Mouse (Mus musculus): Measurements from ENCODE around the gene Hbb-bs. TPM values are rescaled to one million over a fixed set of nuclear protein-coding genes. Genes with fewer than 3 reads are reported as not detected.
"Not testable (repeated sequence)": the region's sequence is repeated elsewhere in the genome, so short reads cannot be mapped to it uniquely, and the experiment has no call there.

Gene Hbb-bs
- polyA plus RNA-seq, 1 experiment from 2014 or later: 4,647 TPM

GRCm38 (mm10) chr7:103810296-103810695, 17.6 kb downstream of the Hbb-bs start:
- Histone ChIP-seq H3K9ac (replicated peaks) (no peak overlapping the region), H3K4me3 (replicated peaks) (no peak overlapping the region), H3K9me3 (replicated peaks) (no peaks in the 10 kb centered on the region), H3K4me1 (no peaks in the 10 kb centered on the region), H3K4me2 (no peak overlapping the region), H3K27me3 (replicated peaks) (no peaks in the 10 kb centered on the region), H3K36me3 (no peaks in the 10 kb centered on the region), H3K27ac (replicated peaks) (no peak overlapping the region)
- WGBS: 81% methylated on average over 1 of the region's 1 CpGs
- no peak for ATAC-seq (ENCODE audit: low FRiP score)

GRCm38 (mm10) chr7:103809801-103810155, 18.1 kb downstream of the Hbb-bs start:
- H3K4me2 ChIP-seq: no peak overlapping the region
- H3K4me3 ChIP-seq (replicated peaks): no peak overlapping the region
- no peaks in the 10 kb centered on the region for H3K36me3 ChIP-seq
- WGBS: 76% methylated on average over 1 of the region's 1 CpGs
- no peaks in the 10 kb centered on the region for H3K27me3 ChIP-seq (replicated peaks)
- H3K4me1 ChIP-seq: no peaks in the 10 kb centered on the region
- no peak overlapping the region for H3K27ac ChIP-seq (replicated peaks)
- no peak overlapping the region for H3K9ac ChIP-seq (replicated peaks)
- ATAC-seq (ENCODE audit: low FRiP score): no peak
- H3K9me3 ChIP-seq (replicated peaks): no peaks in the 10 kb centered on the region

GRCm38 (mm10) chr7:103808971-103809800, 18.7 kb downstream of the Hbb-bs start:
- Histone ChIP-seq H3K4me2 (no peak overlapping the region), H3K27ac (replicated peaks) (no peak overlapping the region), H3K4me1 (no peaks in the 10 kb centered on the region), H3K9ac (replicated peaks) (no peak overlapping the region), H3K36me3 (no peaks in the 10 kb centered on the region), H3K4me3 (replicated peaks) (no peak overlapping the region), H3K9me3 (replicated peaks) (no peaks in the 10 kb centered on the region), H3K27me3 (replicated peaks) (no peaks in the 10 kb centered on the region)
- no peak for ATAC-seq (ENCODE audit: low FRiP score)
- WGBS: 72% methylated on average over 5 of the region's 5 CpGs

GRCm38 (mm10) chr7:103808120-103808519, 19.8 kb downstream of the Hbb-bs start:
- H3K4me1 ChIP-seq; H3K36me3 ChIP-seq; H3K4me2 ChIP-seq; H3K27ac ChIP-seq (replicated peaks); H3K9ac ChIP-seq (replicated peaks); ATAC-seq (ENCODE audit: low FRiP score); H3K4me3 ChIP-seq (replicated peaks); H3K9me3 ChIP-seq (replicated peaks); H3K27me3 ChIP-seq (replicated peaks): not testable (repeated sequence)
- 86% methylated on average over 2 of the region's 2 CpGs for WGBS

GRCm38 (mm10) chr7:103806856-103807255, 21.0 kb downstream of the Hbb-bs start:
- no peak for ATAC-seq (ENCODE audit: low FRiP score)
- H3K9me3 ChIP-seq (replicated peaks): no peaks in the 10 kb centered on the region
- H3K9ac ChIP-seq (replicated peaks): no peak overlapping the region
- H3K36me3 ChIP-seq: no peaks in the 10 kb centered on the region
- no peak overlapping the region for H3K4me2 ChIP-seq
- no peak overlapping the region for H3K4me3 ChIP-seq (replicated peaks)
- 75% methylated on average over 1 of the region's 1 CpGs for WGBS
- H3K27me3 ChIP-seq (replicated peaks): no peaks in the 10 kb centered on the region
- H3K27ac ChIP-seq (replicated peaks): no peak overlapping the region
- no peaks in the 10 kb centered on the region for H3K4me1 ChIP-seq

- no peak overlapping the region for H3K4me3 ChIP-seq (replicated peaks)
- H3K9ac ChIP-seq (replicated peaks): no peak overlapping the region
- H3K27me3 ChIP-seq (replicated peaks): no peaks in the 10 kb centered on the region
- no peaks in the 10 kb centered on the region for H3K36me3 ChIP-seq
- ATAC-seq (ENCODE audit: low FRiP score): no peak
- no peak overlapping the region for H3K4me2 ChIP-seq
- no peak overlapping the region for H3K27ac ChIP-seq (replicated peaks)
- WGBS: 41% methylated on average over 4 of the region's 4 CpGs
- no peaks in the 10 kb centered on the region for H3K9me3 ChIP-seq (replicated peaks)
- no peaks in the 10 kb centered on the region for H3K4me1 ChIP-seq
Measured at GRCm38 (mm10) chr7:103792669-103793388, 35.1 kb downstream of the Hbb-bs start.

GRCm38 (mm10) chr7:103791721-103792120, 36.2 kb downstream of the Hbb-bs start, which contains the start of gene Olfr67:
Olfr67 (minus strand) TSS chr7:103791821.
- Histone ChIP-seq H3K4me3 (replicated peaks) (no peak within 1 kb of the TSS), H3K4me2 (no peak within 1 kb of the TSS), H3K27me3 (replicated peaks) (no peaks in the 10 kb centered on the region), H3K4me1 (no peaks in the 10 kb centered on the region), H3K36me3 (no peaks in the 10 kb centered on the region), H3K9me3 (replicated peaks) (no peaks in the 10 kb centered on the region), H3K27ac (replicated peaks) (no peak within 1 kb of the TSS), H3K9ac (replicated peaks) (no peak within 1 kb of the TSS)
- ATAC-seq (ENCODE audit: low FRiP score): no peak
- 86% methylated on average over 3 of the region's 3 CpGs for WGBS

GRCm38 (mm10) chr7:103779598-103779997, 48.3 kb downstream of the Hbb-bs start, which contains the start of gene Olfr68:
Olfr68 (minus strand) TSS chr7:103779698.
- no peaks in the 10 kb centered on the region for H3K4me1 ChIP-seq
- H3K27ac ChIP-seq (replicated peaks): no peak within 1 kb of the TSS
- H3K36me3 ChIP-seq: no peaks in the 10 kb centered on the region
- no peaks in the 10 kb centered on the region for H3K9me3 ChIP-seq (replicated peaks)
- H3K9ac ChIP-seq (replicated peaks): no peak within 1 kb of the TSS
- H3K27me3 ChIP-seq (replicated peaks): no peaks in the 10 kb centered on the region
- no peak within 1 kb of the TSS for H3K4me2 ChIP-seq
- no peak within 1 kb of the TSS for H3K4me3 ChIP-seq (replicated peaks)
- 77% methylated on average over 3 of the region's 3 CpGs for WGBS
- ATAC-seq (ENCODE audit: low FRiP score): no peak

GRCm38 (mm10) chr7:103777652-103778051, 50.2 kb downstream of the Hbb-bs start:
- not testable (repeated sequence) for H3K4me2 ChIP-seq; H3K4me1 ChIP-seq; H3K9me3 ChIP-seq (replicated peaks); H3K27me3 ChIP-seq (replicated peaks); H3K36me3 ChIP-seq; H3K27ac ChIP-seq (replicated peaks); H3K4me3 ChIP-seq (replicated peaks); ATAC-seq (ENCODE audit: low FRiP score); H3K9ac ChIP-seq (replicated peaks)
- 93% methylated on average over 4 of the region's 4 CpGs for WGBS

Other genes starting within 250 kb of the Hbb-bs start
- not detected in 2 replicates for gene Olfr618, start 238.0 kb downstream of the Hbb-bs start, polyA plus RNA-seq (2015; fragmentation: Nextera tagmentation; extraction: Ambion mirVana)
- not detected in 2 replicates for gene Olfr619, start 227.5 kb downstream of the Hbb-bs start, polyA plus RNA-seq (2015; fragmentation: Nextera tagmentation; extraction: Ambion mirVana)
- not detected in 2 replicates for gene Olfr620, start 215.6 kb downstream of the Hbb-bs start, polyA plus RNA-seq (2015; fragmentation: Nextera tagmentation; extraction: Ambion mirVana)
- gene Olfr622, start 185.4 kb downstream of the Hbb-bs start, polyA plus RNA-seq (2015; fragmentation: Nextera tagmentation; extraction: Ambion mirVana): not detected in 2 replicates
- gene Olfr623, start 164.4 kb downstream of the Hbb-bs start, polyA plus RNA-seq (2015; fragmentation: Nextera tagmentation; extraction: Ambion mirVana): not detected in 2 replicates
- 0.03 TPM in 1 of 2 replicates, not detected in the other for gene Olfr624, start 156.9 kb downstream of the Hbb-bs start, polyA plus RNA-seq (2015; fragmentation: Nextera tagmentation; extraction: Ambion mirVana)
- not detected in 2 replicates for gene Olfr625-ps1, start 145.4 kb downstream of the Hbb-bs start, polyA plus RNA-seq (2015; fragmentation: Nextera tagmentation; extraction: Ambion mirVana)
- not detected in 2 replicates for gene Olfr243, start 113.4 kb downstream of the Hbb-bs start, polyA plus RNA-seq (2015; fragmentation: Nextera tagmentation; extraction: Ambion mirVana)
- not detected in 2 replicates for gene Olfr628, start 97.7 kb downstream of the Hbb-bs start, polyA plus RNA-seq (2015; fragmentation: Nextera tagmentation; extraction: Ambion mirVana)
- not detected in 2 replicates for gene Olfr629, start 83.2 kb downstream of the Hbb-bs start, polyA plus RNA-seq (2015; fragmentation: Nextera tagmentation; extraction: Ambion mirVana)
- not detected in 2 replicates for gene Olfr630, start 70.8 kb downstream of the Hbb-bs start, polyA plus RNA-seq (2015; fragmentation: Nextera tagmentation; extraction: Ambion mirVana)
- gene Olfr69, start 56.5 kb downstream of the Hbb-bs start, polyA plus RNA-seq (2015; fragmentation: Nextera tagmentation; extraction: Ambion mirVana): not detected in 2 replicates
- gene Olfr68, start 48.4 kb downstream of the Hbb-bs start, polyA plus RNA-seq (2015; fragmentation: Nextera tagmentation; extraction: Ambion mirVana): not detected in 2 replicates
- gene Olfr67, start 36.3 kb downstream of the Hbb-bs start, polyA plus RNA-seq (2015; fragmentation: Nextera tagmentation; extraction: Ambion mirVana): not detected in 2 replicates
- gene Hbb-bt, start 14.1 kb downstream of the Hbb-bs start, polyA plus RNA-seq (2015; fragmentation: Nextera tagmentation; extraction: Ambion mirVana): 1,593 and 1,794 TPM in 2 replicates
- not detected in 2 replicates for gene Hbb-bh2, start 12.4 kb upstream of the Hbb-bs start, polyA plus RNA-seq (2015; fragmentation: Nextera tagmentation; extraction: Ambion mirVana)
- gene Hbb-bh1, start 15.1 kb upstream of the Hbb-bs start, polyA plus RNA-seq (2015; fragmentation: Nextera tagmentation; extraction: Ambion mirVana): 1.5 and 2.4 TPM in 2 replicates
- 141 and 250 TPM in 2 replicates for gene Hbb-y, start 25.1 kb upstream of the Hbb-bs start, polyA plus RNA-seq (2015; fragmentation: Nextera tagmentation; extraction: Ambion mirVana)
- not detected in 2 replicates for gene Olfr66, start 58.2 kb upstream of the Hbb-bs start, polyA plus RNA-seq (2015; fragmentation: Nextera tagmentation; extraction: Ambion mirVana)
- not detected in 2 replicates for gene Olfr64, start 66.4 kb upstream of the Hbb-bs start, polyA plus RNA-seq (2015; fragmentation: Nextera tagmentation; extraction: Ambion mirVana)
- not detected in 2 replicates for gene Olfr65, start 75.4 kb upstream of the Hbb-bs start, polyA plus RNA-seq (2015; fragmentation: Nextera tagmentation; extraction: Ambion mirVana)
- gene Olfr631, start 100.7 kb upstream of the Hbb-bs start, polyA plus RNA-seq (2015; fragmentation: Nextera tagmentation; extraction: Ambion mirVana): not detected in 2 replicates
- not detected in 2 replicates for gene Olfr632, start 106.3 kb upstream of the Hbb-bs start, polyA plus RNA-seq (2015; fragmentation: Nextera tagmentation; extraction: Ambion mirVana)
- gene Olfr633, start 116.3 kb upstream of the Hbb-bs start, polyA plus RNA-seq (2015; fragmentation: Nextera tagmentation; extraction: Ambion mirVana): not detected in 2 replicates
- 0.03 TPM in 1 of 2 replicates, not detected in the other for gene Olfr635, start 143.1 kb upstream of the Hbb-bs start, polyA plus RNA-seq (2015; fragmentation: Nextera tagmentation; extraction: Ambion mirVana)
- not detected in 2 replicates for gene Olfr638, start 170.7 kb upstream of the Hbb-bs start, polyA plus RNA-seq (2015; fragmentation: Nextera tagmentation; extraction: Ambion mirVana)
- 0.03 TPM in 1 of 2 replicates, not detected in the other for gene Olfr639, start 189.2 kb upstream of the Hbb-bs start, polyA plus RNA-seq (2015; fragmentation: Nextera tagmentation; extraction: Ambion mirVana)
- gene Olfr640, start 197.5 kb upstream of the Hbb-bs start, polyA plus RNA-seq (2015; fragmentation: Nextera tagmentation; extraction: Ambion mirVana): not detected in 2 replicates
- not detected in 2 replicates for gene Olfr641, start 207.3 kb upstream of the Hbb-bs start, polyA plus RNA-seq (2015; fragmentation: Nextera tagmentation; extraction: Ambion mirVana)
- not detected in 2 replicates for gene Olfr642, start 224.6 kb upstream of the Hbb-bs start, polyA plus RNA-seq (2015; fragmentation: Nextera tagmentation; extraction: Ambion mirVana)
- gene 4930516K23Rik, start 233.3 kb upstream of the Hbb-bs start, polyA plus RNA-seq (2015; fragmentation: Nextera tagmentation; extraction: Ambion mirVana): not detected in 2 replicates
- not detected in 2 replicates for gene Olfr644, start 243.8 kb upstream of the Hbb-bs start, polyA plus RNA-seq (2015; fragmentation: Nextera tagmentation; extraction: Ambion mirVana)